Mouse (Mus musculus): Measurements from ENCODE around the gene Col25a1.

Col25a1 gene

DNA sequence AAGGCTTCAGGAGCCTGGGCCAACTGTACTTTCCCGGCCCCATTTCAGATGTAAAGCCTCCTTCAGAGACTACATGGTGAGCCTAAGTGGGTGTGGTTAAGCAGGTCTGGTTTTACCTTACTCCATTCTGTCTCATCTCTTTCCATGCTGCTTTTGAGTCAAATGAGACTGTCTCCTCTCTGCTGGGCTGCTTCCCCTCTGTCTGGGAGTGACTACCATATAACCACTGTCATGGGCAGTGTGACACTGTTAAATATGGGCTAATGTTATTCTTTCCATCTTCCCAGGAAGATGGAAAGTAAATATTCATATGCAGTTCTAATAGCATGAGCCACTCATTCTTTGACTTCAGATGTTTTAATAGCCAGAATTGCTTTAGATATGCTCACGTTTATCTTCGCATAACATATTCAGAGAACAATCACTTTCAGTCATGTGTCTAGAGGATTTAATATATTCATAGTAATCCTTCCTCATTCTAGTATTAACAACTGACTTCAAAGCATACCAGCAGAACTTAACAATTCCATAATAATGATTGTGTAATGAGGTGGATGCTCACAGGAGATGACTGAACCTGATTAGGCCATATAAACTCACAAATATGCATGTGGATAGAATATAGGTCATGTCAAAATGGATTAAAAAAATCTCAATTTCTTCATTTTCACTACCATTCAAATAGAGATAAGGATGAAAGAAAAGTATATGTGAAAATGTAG, 243.5 kb downstream of the Col25a1 start:
- DNase-seq (ENCODE audit: low spot score in 2 of 2): no peak

DNA sequence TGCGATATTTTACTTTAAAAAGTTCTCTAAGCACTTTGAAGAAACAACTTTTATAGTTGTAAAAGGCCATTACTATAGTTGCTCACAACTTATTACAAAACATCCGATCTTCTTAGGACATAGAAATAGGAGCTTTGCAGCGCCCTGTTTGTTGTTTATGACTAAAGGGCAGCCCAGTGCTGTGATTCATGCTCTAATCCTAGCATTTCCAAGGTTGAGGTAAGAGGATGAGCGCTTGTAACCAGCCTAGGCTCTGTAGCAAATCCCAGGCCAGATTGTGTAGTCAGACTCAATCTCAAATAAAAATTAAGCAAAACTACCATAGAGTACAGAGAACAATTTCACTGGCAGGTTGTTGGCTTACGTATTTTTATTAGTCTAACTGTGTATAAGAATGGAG, 246.5 kb downstream of the Col25a1 start:
- no peak for DNase-seq (ENCODE audit: low spot score in 2 of 2)

DNA sequence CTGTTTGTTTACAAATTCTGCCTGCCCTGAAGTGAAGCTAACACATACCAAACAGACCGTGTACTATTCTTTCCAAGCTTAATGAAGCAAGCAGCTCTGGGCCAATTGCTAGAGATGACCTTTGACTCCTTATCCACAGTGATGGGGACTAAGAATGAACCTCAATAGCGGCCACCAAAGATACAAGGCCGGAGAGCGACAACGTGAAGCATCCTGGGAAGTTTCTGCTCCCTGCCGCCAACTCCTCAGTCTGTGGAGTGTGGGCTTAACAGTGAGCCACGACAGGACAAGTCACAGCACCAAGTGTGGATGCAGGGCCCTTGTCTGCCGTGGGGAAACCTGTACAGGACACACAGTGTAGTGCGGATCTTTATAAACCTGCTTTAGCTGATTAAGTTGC, 247.3 kb downstream of the Col25a1 start:
- DNase-seq (ENCODE audit: low spot score in 2 of 2): no peak

DNA sequence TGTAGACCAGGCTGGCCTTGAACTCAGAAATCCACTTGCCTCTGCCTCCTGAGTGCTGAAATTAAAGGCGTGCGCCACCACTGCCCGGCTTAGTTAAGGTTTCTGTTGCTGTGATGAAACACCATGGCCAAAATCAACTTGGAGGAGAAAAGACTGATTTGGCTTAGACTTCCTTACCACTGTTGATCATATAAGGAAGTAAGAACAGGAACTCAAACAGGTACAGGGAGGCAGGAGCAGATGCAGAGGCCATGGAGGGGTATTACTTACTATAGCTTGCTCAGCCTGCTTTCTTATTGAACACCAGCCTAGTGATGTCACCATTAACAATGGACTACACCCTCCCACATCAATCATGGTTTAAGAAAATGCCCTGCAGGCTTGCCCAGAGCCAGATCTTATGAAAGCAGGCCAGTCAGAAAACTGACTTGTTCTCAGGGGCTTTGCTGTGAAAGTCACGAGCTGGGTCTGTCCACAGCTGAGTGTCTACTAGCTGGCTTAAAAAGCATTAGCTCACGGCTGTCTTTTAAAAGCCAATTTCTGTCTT, 249.1 kb downstream of the Col25a1 start:
- DNase-seq (ENCODE audit: low spot score in 2 of 2): no peak

DNA sequence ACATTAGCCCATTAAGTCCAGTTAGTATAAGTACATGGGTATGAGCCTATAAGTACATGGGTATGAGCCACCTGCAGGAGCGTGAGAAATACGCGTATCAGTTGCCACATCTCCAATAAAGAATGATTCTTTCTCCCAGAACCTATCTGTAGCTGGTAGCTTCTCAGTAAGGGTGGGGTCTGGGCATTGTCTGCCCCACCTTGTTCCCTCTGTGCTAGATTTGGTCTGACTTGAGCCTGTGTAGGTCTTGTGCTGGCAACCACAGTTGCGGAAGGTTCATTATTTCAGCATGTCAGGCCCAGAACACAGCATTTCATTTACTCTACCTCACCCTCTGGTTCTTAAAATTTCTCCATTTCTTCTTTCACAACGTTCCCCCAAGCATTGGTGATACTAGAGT, 250.4 kb downstream of the Col25a1 start:
- DNase-seq (ENCODE audit: low spot score in 2 of 2): no peak

DNA sequence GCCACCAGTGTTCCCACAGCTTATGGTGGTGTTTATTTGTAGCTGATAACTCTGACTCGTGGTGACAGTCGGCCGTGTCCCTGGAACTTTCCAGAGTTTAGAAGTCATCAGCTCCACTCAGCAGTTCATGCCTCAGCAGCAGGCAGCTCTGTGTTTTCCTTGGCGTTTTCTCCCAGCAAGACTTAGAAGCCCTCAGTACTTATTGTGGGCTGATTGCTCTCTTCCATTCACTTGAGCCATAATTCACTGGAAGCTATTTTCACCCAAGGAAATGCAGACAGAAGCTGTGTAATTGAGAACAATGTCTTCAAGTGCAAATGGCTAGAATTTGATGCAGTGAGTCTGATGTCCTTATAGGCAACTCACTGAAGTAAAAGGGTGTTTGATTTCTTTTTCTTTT, 254.6 kb downstream of the Col25a1 start:
- no peak for DNase-seq (ENCODE audit: low spot score in 2 of 2)

DNA sequence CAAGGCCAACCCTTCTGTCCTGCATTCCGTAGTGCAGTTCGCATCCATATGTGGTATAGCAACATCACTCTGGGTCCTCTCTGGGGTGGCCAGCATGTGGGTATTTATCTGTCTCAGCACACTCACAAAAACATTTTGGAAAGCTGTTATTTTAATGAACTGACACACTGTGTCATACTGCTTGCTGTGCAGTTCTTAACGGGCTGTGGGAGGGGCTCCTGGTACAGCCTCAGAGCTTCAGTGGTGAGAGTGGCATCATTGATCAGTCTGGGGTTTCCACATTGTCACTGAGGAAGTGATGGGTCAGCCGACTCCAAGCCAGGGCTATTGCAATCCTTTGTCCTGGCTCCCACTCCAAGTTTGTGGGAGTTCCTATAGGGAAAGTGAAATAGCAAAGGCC, 255.9 kb downstream of the Col25a1 start:
- no peak for DNase-seq (ENCODE audit: low spot score in 2 of 2)

DNA sequence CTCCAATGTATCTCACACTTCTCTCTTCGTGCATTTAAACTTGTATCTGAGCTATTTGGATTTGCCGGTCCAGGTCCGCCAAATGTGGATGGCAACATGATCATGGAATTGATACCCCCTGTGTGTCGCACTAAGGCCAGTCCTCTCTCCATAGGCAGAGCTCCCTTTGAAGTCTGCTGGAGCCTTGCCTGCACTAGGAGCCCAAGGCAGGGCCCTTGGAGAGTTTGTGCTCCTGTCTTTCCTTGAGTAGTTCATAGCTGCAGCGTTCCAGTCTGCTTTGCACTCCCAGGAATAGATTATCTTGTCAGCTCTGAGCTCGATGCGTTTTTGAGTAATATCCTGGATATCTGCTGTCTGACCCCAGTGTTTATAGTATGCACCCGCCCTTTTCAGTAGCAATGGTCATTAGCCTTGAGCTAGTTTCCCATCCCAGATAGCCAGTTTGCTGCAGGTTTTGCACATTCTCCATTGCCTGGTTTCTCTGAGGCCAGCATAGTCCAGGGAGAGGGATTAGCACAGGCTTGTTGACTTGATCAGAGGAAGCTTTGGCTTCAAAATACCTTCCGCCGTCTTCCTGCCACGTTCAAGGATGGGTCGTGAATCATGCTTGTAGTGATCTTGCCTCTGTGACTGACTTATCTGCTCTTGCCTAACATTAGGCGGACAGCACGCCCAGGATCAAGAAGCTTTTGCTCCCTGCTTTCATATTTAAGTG, 258.1 kb downstream of the Col25a1 start:
- no peak for DNase-seq (ENCODE audit: low spot score in 2 of 2)

DNA sequence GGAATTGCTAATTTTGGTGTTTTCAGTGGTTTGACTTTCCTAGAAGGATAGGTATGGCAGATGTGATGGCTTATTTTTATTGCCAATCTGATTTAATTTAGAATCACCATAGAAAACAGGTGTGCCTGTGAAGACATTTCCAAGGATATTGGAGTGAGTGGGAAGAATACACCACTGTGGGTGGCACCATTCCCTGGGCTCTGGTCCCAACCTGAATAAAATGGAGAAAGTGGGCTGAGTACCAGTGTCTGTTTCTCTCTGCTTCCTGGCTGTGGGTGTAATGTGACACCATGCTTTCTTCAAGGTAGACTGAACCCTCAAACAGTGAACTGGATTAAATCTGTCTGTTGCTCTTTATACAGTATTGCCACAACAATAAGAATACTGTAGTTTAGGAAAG, 265.3 kb downstream of the Col25a1 start:
- DNase-seq (ENCODE audit: low spot score in 2 of 2): no peak

DNA sequence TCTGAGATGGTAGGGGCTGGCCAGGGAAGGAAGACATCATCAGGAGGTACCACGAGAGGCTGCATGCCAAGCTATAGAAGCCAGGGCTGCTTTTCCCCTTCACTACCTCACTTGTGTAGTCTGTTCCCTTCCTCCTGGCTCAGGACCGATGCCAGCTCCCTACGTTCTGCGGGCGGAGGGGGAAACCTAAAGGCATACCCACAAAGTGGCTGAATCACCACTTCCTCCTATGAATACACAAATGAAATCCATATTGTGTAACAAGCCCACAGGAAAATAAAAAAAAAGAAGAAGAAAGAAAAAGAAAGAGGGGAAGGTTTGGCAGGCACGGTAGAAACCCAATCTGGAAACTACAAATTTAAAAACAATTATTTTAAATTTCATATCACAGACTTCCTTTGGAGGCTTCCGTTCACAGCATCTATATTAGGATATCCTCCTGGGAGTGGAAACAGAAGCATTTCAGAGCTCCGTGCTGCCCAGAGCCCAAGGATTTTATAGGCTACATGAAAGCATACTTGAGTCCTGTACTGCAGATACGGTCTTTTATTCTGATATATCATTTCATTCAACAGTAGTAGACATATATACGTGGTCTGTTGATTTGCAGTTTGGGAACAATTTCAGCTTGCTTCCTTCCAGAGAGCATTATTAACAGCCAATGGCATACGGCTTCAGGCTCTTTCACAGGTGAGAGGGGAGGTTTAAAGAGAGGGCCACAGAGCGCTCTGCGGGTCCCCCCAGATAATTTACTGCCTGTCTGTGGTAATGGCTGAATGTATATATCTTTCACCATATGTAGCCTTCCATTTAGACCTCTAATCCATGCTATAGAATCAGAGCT, 269.6 kb downstream of the Col25a1 start:
- DNase-seq (ENCODE audit: low spot score in 2 of 2): no peak

DNA sequence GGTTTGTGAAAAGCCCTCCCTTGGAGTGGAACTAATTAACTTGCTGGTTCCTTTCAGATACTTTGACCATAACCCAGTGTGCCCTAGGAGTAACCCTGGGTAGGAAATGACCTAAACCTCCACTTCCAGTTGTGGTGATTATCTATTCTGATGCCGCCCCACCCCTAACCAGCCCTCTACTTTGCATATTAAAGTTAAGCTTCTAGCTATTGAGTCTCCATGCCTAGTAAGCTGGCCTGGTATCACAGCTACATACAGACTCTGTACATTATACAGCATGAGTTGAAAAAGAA, 270.2 kb downstream of the Col25a1 start:
- no peak for DNase-seq (ENCODE audit: low spot score in 2 of 2)

DNA sequence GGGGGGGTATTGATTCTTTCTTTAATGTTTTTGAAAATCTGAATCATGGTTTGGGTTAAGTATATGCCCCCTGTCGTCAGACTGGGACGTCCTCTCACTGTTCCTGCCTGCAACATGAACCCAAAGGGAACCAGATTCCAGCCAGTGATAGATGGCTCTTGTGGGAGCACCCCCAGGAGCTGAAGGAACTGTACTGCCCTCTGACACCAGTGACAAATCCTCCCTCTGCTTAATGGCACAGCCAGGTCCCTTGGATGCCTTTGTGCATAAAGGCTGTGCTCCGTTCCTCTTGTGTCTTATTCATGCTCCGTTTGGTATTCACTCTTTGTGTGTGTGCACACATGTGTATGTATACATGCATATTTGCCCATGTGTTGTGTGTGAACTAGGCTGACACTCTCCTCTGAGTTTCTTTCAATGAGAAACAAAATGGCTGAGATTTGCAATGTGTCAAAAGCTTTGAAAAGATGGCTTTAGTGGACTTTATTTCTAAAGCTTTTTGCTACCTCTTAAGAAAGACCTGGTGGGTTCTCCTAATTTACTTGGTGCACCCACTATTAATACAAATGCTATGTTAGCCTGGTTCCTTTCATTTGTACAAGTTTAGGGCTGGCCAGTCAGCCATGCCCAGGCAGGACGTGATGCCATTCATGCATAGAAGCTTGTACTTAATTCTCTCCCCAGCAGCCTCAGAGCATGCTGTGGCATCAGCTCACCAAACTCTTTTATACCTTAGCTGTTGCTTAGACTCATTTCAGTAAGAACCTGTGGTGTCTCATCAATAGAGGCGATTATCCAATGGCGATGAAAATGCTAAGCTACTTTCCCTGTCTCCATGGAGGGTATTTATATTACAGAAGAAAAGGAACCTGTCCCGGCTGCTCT, 273.5 kb downstream of the Col25a1 start:
- no peak for DNase-seq (ENCODE audit: low spot score in 2 of 2)

DNA sequence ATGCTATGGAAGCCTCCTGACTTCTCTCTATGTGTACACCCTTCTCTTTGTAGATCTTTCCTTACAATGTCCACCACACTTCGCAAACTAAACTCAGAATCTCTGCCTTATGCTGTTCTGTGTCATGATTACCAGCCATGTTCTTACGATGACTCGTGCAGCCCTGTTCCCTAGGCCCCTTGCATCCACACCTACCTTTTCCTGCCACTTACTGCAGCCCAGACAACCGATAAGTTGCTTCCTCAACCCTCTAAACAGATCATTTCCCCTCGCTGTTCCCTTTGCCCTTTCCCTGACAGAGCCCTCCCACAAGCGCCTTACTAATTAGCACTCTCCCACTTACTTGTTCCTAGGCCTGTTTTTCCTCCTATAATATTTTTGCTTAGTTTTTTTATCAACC, 275.9 kb downstream of the Col25a1 start:
- DNase-seq (ENCODE audit: low spot score in 2 of 2): no peak

DNA sequence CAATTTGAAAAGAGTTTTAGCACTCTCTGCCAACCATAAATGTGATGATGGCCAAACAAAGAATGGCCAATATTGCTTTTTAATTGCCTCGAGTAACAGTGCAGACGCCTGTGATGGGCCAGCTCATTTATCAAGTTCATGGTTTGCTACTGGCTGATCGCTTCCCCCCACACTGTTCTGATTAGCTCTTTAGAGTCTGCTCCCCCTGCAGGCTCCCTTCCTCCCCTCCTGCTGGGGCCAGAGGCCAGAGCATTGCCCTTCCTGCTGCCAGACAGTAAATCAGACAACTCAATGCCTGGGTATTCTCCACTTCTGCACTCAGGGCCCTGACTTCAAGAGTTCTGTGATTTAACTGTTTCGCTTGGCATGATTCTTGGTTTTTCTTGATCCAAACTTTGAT, 281.9 kb downstream of the Col25a1 start:
- no peak for DNase-seq (ENCODE audit: low spot score in 2 of 2)

DNA sequence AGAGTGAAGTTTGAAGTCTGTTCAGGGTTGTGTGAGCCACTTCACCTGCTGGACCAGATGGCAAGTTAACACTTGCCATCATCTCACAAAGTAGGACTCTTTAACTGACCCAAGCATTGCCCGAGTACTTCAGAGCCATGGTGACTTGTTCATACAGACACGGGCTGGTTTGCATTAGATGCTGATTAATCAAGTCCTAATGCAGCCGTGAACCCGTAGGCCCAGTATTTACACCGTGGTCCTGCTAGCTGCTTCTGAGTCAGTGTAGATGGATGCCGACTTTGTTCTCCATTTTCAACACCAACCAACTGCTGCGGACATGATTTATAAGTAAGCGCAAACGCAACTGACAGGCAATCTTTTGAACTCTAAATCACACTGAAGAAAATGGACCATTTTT, 287.6 kb downstream of the Col25a1 start:
- DNase-seq (ENCODE audit: low spot score in 2 of 2): no peak

DNA sequence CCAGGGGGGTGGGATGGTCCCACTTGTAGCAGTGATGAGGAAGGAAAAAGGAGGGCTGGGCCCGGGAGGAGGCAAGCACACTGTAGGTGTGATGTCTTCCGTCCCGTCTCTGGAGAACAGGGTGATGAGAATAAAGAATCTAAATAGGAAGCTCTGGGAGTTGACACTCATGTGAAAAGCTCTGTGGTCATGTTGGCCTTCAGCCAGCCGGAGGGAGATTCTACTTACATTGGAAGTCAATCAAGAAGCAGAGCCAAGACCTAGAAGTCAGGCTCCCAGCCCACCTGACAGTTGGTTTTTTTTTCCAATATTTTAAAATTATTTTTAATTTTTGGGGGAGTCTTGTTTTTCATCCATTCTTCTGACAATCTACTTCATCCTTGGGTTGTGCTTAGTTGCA, 297.5 kb downstream of the Col25a1 start:
- DNase-seq (ENCODE audit: low spot score in 2 of 2): no peak

DNA sequence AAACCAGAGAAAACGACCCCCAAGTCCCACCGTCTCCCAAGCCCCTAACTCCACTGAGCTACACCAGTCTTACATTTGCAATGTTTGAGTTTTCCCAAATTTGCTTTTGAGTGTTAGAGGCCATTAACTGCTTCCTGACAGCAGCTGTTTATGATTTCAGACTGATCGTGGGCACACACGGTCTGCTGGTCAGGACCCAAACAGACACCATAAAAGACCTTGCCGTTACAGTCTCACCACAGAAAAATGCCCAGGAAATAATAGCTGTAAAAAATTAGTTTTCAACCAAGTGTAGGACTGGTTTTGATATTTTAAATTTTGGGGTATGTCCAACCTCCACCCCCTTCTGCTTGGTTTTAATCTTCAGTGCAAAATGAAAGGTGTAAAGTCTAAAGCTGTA, 298.8 kb downstream of the Col25a1 start:
- DNase-seq (ENCODE audit: low spot score in 2 of 2): no peak

DNA sequence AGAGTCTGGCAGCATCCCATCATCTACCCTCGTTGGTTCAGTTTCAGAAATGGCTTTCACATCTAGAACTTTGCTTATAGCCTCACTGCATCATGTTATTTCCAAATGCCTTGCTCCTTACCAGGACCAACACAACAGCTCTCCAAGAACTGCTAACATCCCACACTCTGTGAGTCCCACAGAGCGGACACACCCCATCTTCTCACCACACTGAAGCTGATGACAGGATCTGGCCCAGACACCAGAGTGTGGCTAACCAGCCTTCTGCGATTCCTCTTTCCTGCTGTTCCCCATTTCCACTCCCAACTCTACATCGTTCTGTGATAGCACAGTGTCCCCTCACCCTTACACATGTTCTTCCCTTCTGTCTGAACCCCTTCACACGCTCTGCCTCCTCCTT, 301.5 kb downstream of the Col25a1 start:
- DNase-seq (ENCODE audit: low spot score in 2 of 2): no peak

DNA sequence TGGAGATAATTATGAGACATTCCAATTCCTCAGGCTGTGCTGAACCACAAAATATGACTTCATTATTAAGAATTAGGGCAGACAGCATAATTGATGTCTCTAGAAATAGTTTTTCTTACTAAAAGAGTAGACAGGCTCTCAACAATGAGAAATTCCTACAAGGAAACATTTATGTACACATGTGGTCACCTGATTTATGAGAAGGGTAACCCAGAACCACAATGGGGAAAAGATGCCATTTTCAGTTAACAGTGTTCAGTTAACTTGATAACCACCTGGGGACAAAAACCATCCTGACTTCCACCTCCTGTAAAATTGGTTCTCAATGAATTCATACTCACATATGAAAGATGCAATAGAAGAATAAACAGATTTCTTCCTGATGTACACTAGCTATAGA, 305.7 kb downstream of the Col25a1 start:
- no peak for DNase-seq (ENCODE audit: low spot score in 2 of 2)

DNA sequence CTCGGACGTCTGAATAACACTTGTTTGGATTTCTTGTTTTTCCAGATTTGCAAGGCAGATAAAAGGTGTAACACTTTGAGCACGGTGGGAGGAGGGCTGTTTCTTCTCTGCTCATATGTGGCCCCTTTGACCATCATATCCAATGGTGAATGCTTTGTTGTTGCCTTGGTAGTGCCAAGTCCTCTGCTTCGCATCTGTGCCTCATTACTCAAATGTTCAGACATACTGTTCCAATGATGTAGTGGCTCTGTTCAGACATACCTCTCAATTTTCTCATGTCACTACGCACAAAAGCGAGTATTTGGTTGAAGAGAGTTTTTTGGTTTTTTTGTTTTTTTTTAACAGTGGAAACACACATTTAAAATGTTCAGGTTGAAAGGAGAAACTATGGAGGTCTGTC, 308.5 kb downstream of the Col25a1 start:
- DNase-seq (ENCODE audit: low spot score in 2 of 2): no peak

DNA sequence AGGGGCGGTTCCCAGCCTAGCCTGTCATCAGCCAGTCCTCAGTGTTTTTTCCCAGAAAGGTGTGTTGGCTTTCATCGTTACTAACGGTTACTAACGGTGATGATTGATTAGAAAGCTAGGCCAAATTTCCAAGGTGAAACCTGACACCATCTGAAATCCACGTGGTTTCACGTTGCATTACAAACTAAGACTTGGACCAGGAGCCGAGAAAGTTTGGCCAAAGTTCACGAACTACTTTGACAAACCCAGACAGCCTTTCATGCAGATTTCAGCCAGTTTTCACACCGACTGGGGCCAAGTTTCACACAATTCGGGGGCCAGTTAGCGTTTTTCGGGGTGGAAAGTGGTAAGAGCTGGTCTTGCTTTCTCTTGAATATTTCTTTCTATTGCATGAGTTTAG, 309.4 kb downstream of the Col25a1 start:
- no peak for DNase-seq (ENCODE audit: low spot score in 2 of 2)

Data from thymus, postnatal 10 days (tissue).